Mouse (Mus musculus): ENCODE measurements around the gene Hp1bp3.

Gene Hp1bp3

DNA sequence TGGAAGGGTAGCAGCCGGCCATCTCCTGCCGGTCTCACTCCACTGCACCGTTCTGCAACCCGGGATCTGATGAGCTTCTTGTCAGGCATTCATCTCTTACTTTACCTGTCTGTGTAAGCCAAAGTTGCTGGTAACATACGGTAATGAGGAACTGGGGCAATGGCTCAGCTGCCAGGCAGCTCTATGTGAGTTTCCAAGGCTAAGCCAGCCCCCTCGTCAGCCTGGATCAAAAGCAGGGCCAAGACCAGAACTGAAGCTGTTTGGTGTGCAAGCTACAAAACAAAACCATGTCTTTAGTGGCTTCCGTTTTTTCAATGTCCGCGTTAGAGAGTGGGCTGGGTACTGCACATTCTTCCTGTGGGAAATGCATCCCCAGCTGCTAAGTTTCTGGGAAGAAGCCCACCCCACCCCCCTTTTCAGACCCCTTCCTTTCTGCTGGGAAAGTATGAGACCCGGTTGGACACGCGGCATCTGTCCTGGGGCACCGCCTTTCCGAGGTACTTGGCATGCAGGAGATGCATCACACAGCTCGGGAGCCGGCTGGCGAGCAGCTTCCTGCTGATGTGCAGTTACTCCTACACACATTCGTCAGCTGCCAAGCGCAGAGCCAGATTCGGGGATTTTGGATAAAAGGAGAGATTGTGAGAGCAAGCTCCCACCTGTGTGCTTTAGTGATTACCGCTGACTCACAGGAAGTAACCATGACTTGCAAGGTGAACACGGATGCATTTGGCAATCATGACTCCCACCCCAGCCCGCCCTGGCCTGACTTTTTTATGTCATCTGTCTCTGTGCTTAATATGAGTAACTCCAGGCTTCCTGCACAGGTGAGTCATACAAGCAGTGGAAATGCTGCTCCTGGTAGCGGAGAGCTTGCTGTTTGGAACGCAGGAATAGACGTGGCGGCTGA, 30.9 kb downstream of the Hp1bp3 start:
- DNase-seq: no peak

DNA sequence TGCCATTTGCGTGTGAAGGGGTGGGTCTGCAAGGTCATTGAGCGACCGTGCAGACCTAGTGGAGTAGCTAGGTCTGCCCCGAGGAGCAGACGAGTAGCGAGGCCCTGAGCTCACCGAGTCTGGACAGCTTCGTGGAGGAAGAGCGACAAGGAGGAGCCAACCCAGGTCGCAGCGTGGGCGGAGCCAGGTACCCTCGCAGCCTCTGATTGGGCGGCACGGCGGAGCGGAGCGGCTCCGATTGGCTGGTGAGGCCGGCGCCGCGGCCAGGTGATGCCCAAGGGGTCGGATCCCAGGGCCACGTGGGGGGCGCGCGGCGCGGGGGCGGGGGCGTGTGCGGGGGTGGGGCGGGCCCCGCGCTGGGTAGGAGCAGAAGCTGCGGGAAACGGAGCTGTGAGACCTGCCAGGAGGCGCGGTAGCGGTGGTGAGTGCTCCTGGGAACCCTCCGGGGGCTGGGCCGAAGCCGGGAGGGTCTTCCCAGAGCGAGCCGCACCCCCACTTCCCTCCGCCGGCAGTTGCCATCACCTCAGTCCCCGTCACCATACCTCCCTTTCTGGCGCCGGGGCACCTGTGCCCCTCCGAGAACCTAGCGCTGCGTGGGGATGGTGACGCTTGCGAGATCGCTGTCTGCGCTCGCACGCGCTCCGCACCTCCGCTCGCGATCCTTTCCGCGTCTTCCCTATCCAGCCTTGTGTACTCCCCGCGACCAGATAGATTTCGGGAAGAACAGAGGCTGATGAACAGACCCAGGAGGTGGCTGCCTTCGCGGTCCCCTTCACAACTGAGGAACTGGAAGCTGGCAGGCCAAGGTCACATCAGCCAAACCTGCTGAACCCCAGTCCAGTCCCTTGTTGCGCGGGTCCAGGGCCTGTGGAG, 34.2 kb downstream of the Hp1bp3 start, which contains the start of the genes Sh2d5 and Kif17:
Sh2d5 (plus strand) TSS at position 316 of the 873 bp plus-strand sequence.
Kif17 (plus strand) TSS at position 348 of the 873 bp plus-strand sequence.
- DNase-seq: peak; percentile 65

DNA sequence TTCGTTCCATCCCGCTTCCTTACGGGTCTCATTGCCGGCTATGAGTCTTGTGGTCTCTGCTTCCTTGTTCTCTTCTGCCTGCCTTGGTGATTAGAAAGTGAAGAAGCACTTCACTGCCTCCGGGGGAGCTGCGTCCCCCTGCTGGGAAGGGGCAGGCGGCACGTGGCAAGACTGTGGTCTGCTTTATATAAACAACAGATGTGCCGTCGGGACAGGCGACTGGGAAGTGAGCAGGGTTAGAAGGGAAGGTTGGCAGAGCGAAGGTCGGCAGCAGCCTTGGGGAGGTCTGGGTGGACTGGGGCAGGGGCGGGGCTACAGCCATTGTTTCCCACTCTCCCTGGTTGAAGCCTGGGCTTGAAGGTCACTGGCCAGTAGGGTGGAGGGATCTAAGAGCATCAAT, 35.7 kb downstream of the Hp1bp3 start:
- no peak for DNase-seq

DNA sequence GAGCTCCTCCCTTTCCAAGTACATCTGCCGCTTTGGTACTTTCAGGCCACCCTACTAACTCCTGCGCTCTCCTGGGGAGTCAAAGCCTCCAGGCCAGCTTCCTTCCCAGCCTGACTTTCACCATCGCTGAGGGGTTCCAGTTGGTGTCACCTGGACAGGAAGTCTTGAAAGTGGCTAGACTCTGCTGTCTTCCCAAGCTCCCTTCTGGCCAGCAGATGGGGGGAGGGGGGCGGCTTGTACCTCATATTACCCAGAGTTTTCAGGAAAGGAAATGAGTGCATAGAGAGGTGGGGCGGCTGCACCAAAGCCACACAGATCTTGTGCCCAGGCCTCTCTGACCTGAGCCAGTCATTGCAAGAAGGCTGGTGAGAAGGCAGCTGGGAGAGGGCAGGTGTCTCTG, 36.1 kb downstream of the Hp1bp3 start:
- no peak for DNase-seq

DNA sequence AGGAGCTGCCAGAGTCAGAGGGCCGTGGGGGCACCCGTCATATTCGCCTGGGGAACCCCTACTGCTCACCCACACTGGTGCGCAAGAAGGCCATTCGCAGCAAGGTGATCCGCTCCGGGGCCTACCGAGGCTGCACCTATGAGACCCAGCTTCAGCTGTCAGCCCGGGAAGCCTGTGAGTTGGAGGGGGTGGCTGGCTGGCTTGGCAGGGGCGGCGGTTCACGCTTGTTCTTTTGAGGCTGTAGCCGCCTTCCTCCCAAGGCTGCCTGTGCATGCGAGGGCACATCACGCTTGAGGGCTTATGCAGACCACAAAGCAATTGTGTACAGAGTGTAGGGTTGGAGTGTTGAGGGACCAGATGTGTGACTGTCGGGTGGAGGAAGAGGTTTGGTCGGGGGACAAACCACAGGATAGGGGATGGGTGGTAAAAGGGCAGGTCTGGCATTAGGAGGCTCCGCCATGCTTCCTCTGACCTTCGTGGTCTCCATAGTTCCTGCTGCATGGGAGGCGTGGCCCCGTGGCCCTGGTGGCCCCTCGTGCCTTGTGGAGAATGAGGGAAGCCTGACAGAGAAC, 41.1 kb downstream of the Hp1bp3 start:
- no peak for DNase-seq

DNA sequence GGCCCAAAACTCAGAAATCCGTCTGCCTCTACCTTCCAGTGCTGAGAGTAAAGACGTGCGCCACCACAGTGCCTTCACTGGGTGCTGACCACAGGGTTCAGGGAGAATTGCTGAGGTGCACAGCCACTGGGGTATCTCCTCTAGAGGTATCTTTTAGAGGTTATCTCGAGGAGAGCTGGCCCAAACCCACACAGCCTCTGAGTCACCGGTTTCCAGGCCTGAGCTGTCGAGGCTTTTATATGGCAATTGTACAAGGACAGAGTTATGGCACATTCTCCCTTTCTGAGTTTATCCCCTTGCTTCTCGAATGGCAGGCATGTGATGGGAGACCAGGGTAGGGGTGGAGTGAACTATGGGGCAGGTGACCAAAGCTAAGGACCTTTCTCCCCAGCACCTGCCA, 42.6 kb downstream of the Hp1bp3 start:
- DNase-seq: no peak

DNA sequence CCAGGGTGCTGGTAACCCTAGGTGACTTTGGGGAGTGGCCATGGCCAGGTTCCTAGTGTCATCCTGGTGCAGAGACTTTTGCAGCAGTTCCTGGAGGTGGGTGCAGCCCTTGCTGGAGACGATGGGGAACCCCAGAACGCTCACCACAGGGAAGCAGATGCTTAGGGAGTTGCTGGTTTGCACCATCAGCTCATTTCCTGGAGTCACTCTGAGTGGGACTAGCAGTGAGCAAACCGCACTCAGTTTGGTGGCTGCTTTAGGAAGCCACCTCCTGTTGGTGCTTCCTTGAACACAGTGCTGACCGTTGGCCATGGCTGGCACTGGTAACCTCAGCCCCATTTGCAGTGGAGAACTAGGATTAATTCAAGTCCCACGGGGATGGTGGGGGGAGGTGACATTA, 43.4 kb downstream of the Hp1bp3 start:
- DNase-seq: no peak

DNA sequence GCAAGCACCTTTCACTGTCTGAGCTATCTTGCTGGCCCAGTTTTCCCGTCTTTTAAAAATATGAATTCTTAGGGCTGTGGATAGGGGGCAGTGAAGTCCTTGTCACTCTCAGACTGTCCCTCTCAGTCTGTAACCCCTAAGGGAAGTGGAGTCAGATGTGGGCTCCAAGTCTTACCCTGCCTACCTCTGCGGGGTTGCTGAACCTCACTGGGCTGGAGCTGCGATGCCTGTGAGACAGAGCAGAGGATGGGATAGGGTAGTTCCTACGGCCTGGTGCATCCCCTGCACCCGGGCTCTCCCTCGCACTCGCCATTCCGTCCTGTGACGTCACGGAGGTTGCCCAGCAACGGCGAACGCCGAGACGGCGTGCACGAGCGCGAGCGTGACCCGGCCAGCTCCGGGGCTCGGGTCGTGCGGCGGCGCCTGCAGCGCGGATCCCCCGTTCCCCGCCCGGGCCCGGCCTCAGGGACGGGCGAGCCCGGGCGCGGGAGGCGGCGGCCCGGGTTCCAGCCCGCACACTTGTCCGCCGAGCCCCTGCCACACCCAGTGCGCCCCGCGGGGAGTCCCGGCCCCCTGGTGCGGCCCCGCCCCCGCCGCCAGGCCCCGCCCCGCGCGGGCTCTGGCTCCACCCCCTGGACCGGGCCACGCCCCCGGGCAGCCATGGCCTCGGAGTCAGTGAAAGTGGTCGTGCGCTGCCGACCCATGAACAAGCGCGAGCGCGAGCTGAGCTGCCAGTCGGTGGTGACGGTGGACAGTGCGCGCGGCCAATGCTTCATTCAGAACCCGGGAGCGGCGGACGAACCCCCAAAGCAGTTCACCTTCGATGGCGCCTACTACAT, 46.0 kb downstream of the Hp1bp3 start:
- peak; percentile 73 for DNase-seq

DNA sequence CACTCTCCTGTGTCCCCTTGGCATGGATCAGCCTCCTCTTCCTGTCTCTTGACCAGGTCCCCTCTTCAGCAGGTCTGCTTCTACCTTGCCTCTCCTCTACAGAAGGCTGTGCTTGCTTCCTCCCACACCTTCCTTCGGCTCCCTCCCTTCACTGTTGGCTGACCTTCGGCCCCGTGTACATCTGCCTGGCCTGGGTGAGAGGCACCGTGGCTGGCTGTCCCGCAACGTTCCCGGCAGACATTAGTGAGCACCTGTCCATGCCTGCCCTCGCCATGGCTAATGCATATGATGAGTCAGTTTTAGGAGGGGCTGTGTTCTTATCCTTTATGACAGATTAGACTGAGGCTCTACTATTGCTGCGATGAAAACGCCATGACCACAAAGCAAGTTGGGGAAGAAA, 51.8 kb downstream of the Hp1bp3 start:
- DNase-seq: no peak

DNA sequence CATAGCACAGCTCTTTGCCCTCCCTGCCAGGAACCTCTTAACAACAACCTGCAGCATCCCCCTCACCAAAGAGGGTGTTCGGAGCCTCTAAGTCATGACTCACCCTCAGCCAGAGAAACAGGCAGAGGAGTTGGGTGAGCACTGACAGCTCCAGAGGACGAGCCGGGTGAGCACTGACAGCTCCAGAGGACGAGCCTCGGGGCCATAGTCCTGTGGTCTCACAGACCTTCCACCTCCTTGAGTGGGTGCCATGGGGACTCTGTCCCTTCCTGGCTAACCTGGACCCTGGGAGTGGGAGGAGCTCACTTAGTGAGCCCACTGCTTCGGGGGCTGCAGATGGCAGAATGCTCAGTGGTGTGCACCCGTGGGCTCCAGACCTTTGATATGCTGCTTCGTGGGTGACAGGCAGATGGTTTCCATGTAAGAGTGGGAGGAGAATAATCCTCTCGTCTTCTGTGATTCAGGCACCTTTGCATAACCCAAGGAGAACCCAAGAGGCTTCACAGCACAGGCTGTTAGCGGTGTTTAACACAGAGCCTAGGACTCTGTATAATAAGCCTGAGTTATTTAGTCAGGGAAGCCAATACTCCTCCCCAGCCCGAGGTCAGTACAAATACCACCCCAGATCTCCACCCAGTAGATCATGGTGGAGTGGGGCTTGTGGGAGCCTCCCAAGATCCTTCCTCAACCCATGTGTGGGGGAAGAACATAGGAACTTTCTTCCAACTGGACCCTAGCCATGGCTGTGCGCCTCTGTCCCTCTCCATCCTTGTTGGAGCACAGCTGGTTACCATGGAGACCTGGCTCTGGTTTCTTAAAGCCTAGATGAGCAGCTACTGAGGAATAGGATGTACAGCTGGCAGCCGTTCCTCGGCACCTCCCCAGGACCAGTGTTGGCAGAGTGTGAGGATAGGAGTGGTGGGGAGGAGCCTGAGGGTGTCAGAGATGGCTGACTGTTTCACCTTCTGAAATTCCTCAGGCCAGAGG, 56.2 kb downstream of the Hp1bp3 start:
- no peak for DNase-seq

DNA sequence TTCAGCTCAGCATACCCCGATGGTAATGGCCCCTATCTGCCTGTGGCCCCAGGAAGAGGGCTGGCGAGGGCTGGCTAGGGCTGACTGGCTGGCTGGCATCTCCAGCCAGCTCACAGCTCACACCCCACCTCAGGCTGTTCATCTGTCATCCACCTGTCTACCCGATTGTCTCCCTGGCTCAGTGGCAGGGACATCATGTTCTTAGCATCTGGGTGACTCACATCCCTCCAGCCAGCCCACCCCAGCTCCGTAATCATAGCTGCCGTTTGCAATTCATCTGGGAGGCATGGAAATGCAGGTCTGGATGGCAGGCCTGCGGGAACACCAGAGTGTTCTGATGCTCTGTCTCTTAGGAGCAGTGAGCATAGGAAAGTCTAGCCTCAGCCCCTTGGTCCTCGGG, 62.2 kb downstream of the Hp1bp3 start:
- DNase-seq: no peak

DNA sequence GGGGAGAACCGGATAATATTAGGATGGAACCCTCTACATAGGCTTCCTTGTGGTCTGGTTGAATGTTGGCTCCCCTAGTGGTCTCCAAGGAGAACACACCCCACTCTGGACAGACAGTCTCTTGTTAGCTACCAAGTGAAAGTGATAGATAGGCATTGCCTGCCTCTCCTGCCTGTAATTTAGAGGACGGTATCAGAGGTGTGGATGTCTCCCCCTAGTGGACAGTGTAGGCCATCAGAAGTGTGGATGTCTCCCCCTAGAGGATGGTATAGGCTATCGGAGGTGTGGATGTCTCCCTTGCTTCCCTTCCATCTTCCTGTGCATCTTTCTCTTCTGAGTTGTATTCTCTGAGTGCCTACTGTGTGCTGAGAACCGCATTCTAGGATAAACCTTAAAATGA, 66.7 kb downstream of the Hp1bp3 start:
- peak; percentile 62 for DNase-seq

DNA sequence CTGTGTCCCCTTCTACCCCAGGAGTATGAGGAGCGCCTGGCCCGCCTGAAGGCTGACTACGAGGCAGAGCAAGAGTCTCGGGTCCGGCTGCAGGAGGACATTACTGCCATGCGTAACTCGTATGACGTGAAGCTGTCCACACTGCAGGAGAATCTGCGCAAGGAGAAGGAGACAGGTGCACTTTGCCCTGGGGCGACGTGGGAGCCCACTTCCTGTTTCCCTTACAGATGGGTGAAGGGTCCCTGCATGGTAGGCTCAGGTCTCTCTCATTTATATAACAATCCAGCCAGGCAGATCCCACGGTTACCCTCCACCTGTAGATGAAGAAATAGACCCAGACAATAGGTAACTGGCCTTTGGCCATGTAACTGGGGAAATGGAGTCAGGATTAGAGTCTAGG, 70.3 kb downstream of the Hp1bp3 start:
- no peak for DNase-seq

DNA sequence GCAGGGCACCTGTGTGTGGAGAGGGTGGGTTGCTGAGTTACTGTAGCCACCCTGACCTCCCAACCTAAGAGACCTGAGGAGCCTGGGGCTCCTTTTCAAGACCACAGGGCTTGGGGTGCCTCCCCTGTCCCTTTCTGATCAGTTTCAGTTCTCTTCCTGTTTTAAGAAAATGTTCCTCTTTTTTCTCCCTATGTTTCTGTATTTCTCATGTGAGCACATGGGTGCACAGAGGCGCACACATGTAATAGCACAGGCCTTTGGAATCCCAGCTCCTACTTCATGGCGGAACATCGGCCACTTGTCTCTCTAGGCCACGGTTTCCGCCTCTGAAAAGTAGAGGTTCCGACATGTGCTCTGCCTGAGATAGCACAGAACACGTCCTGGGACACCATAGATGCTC, 72.6 kb downstream of the Hp1bp3 start:
- no peak for DNase-seq

DNA sequence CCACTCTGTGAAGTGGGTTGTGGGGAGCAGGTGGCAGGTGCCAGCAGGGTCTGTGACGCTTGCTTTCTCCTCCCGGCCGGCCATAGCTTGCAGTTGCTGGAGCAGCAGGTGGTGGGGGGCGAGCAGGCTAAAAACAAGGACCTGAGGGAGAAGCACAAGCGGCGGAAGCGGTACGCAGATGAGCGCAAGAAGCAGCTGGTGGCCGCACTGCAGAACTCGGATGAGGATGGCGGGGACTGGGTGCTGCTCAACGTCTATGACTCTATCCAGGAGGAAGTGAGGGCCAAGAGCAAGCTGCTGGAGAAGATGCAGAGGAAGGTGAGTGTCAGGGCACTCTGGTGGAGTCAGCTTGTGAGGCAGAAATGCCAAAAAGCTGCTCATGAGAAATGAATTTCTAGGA, 75.9 kb downstream of the Hp1bp3 start:
- no peak for DNase-seq

DNA sequence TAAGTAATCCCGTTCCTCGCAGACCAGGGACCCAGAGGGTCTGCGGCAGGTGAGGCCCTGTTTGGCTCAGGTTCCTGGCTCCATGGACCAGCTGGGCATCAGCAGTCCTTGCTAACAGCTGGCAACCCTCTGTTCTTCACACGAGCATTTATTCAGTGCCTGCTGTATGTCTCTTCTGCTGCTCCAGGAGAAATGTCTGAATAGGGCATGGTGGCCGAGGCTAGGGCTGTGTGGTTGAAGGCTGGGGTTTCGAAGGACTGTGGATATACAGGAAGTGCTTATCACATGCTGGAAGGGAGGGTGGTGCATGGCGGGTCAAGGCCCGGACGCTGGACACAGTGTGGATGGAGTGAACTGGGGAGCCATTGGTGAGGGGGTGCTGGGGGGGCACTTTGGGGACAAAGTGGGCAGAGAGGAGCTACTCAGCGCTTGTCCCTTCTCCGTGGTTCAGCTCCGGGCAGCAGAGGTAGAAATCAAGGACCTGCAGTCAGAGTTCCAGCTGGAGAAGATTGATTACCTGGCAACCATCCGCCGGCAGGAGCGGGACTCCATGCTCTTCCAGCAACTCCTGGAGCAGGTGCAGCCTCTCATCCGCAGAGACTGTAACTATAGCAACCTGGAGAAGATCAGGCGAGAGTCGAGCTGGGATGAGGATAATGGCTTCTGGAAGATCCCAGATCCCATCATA, 77.3 kb downstream of the Hp1bp3 start:
- DNase-seq: no peak

DNA sequence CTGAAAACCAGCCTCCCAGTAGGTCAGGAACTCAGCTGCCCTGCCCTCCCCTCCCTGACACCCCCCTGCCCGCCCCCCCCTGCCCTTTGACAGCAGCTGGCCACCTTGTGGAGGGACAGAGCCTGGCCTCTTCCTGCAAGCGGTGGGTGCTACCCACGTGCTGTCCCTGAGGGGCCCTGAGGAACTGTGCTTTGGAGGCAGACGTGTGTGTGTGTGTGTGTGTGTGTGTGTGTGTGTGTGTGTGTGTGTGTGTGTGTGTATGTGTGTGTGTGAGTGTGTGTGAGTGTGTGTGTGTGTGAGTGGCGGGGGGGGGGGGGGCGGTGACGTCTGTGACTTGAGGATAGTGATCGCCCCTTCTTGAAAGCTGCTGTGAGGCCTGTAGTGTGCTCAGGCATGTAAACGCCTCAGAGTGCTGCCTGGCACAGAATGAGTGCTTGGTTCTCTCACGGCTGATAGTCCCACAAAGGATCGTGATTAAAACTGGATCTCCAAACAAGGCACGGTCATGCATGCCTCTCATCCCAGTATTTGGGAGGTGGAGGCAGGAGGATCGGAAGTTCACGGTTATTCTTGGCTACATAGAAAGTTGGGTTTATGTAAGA, 78.0 kb downstream of the Hp1bp3 start:
- no peak for DNase-seq
